Mouse (Mus musculus) stomach, embryonic 16.5 days (tissue): ENCODE data around the gene Hexim2. TPM values are rescaled to one million over a fixed set of nuclear protein-coding genes. Genes with fewer than 3 reads are reported as not detected.
A peak's percentile ranks its signal among the peaks of the same experiment; 100 is the strongest.

Experiments
- ATAC-seq: fragments of 200-750 bp; cut with Nextera tagmentation; 2 replicates; pipeline ENCODE4 v1.8.0; 2017; ENCODE audit warnings: moderate number of reproducible peaks, moderate TSS enrichment; ENCODE audit not compliant: insufficient read depth, low FRiP score
- H3K27ac ChIP-seq: fragments of 300-500 bp; sonication (generic); 2 replicates; pipeline ENCODE4 v1.5.1; 2014; ENCODE audit warnings: low read length
- H3K27me3 ChIP-seq: fragments of 300-500 bp; sonication (generic); 2 replicates; pipeline ENCODE4 v1.6.1; 2014; ENCODE audit warnings: low read length, control low read depth, mixed read lengths; ENCODE audit not compliant: control insufficient read depth, insufficient read depth
- H3K36me3 ChIP-seq: fragments of 300-500 bp; sonication (generic); 2 replicates; pipeline ENCODE4 v1.6.1; 2014; ENCODE audit warnings: low read length; ENCODE audit not compliant: control insufficient read depth, insufficient read depth
- H3K4me1 ChIP-seq: fragments of 300-500 bp; sonication (generic); 2 replicates; pipeline ENCODE4 v1.6.1; 2014; ENCODE audit warnings: low read length, control low read depth, mixed read lengths; ENCODE audit not compliant: control insufficient read depth, insufficient read depth
- H3K4me2 ChIP-seq: fragments of 300-500 bp; sonication (generic); 2 replicates; pipeline ENCODE4 v1.6.1; 2014; ENCODE audit warnings: low read depth, low read length, mixed read lengths
- H3K4me3 ChIP-seq: fragments of 300-500 bp; sonication (generic); replicated peaks from 2 replicates; pipeline ENCODE4 v1.5.1; 2014; ENCODE audit warnings: mild to moderate bottlenecking, low read length
- H3K9ac ChIP-seq: fragments of 300-500 bp; sonication (generic); 2 replicates; pipeline ENCODE4 v1.6.1; 2014; ENCODE audit warnings: low read length
- H3K9me3 ChIP-seq: fragments of 300-500 bp; sonication (generic); replicated peaks from 2 replicates; pipeline ENCODE4 v1.6.1; 2016; ENCODE audit warnings: low read length, control low read depth; ENCODE audit not compliant: control insufficient read depth
- WGBS: fragments of 180-500 bp; shearing (Covaris S2); extraction: QIAGEN DNeasy Blood & Tissue Kit; methylation state at CpG from one replicate; pipeline ENCODE4 v1.1.7; 2014; 5-methylcytosine and 5-hydroxymethylcytosine counted together
- polyA plus RNA-seq: library from polyadenylated mRNA; unstranded; fragments of >200 nt; fragmentation: Nextera tagmentation; extraction: Ambion mirVana; gene quantifications from 2 replicates; pipeline ENCODE4 v1.2.1, GENCODE M21; 2015

Hexim2 gene
- polyA plus RNA-seq, 1 experiment from 2014 or later: 6.3 TPM

DNA sequence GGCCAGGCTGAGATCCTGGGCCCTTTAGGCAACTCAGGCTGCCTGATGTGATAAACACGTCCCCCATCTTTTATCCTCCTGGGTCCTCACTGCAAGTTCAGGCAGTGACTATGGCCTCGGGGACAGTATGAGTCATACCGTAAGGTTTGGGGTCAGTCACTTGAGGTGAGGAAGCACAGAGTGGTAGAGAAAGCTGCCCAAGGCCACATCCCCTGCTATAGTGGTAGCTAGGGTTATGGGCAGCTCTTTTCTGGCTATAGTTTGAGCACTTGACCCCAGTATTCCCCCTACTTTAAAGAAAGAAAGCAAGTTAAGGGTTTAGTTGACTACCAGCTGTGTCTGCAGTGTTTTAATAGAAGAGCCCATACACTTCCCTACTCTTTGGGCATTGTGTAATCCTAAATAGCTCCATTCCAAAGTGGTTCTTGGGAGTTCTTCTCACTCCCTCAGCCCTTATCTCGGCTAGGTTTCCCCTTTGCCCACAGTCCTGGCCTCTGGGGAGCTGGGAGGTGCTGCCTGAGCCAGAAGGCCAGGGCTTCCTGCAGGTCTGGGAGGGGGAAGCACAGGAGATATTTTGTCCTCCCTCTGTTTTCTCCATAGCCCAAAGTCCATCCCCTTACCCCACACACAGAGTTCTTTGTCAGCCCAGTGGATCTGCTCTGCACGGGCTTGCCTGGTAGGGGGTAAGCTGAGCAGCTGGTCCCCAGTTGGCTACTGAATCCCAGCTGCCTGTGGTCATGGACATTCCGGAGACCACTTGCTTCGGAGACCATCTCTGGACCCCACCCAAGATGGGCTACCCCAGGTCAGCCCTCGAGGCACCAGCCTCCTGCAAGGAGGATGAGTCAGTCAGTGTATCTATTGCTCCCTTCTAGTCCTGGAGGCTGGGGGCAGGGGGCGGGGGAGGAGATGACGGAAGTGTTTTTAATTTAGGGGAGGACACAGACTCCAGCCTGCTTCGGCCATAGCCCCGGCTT, 12.4 kb downstream of the Hexim2 start:
- no peak for ATAC-seq
- H3K9ac ChIP-seq: no peak overlapping the region
- no peaks in the 10 kb centered on the region for H3K27me3 ChIP-seq
- no peak overlapping the region for H3K4me3 ChIP-seq
- 41% methylated on average over 12 of the region's 12 CpGs for WGBS
- H3K36me3 ChIP-seq: no peaks in the 10 kb centered on the region
- peak overlapping the region; percentile 9; the same call in 1 of the 2 replicates for H3K27ac ChIP-seq
- H3K9me3 ChIP-seq: no peaks in the 10 kb centered on the region
- no peak overlapping the region for H3K4me2 ChIP-seq
- peaks cover 35% of the 10 kb centered on the region for H3K4me1 ChIP-seq

DNA sequence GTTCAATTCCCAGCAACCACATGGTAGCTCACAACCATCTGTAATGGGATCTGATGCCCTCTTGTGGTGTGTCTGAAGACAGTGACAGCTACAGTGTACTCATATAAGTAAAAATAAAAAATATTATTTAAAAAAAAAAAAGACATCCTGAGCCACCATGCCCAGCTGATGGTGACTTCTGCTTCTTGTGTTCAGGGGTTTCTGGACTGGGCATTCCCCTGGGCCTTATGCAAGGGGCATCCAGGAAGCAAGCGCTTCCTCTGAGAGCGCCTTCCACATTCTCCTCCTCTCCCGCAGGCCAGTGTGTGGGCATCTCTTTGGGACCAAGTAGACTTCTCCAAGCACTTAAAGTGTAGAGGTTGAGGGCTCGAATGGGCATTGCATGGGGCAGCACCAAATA, 14.2 kb downstream of the Hexim2 start:
- no peak overlapping the region for H3K4me3 ChIP-seq

GRCm38 (mm10) chr11:103147766-103148165, 15.5 kb downstream of the Hexim2 start:
- Histone ChIP-seq H3K27ac (no peak overlapping the region), H3K9me3 (no peaks in the 10 kb centered on the region), H3K4me1 (peaks cover 10% of the 10 kb centered on the region), H3K4me2 (no peak overlapping the region), H3K9ac (no peak overlapping the region), H3K4me3 (no peak overlapping the region), H3K36me3 (no peaks in the 10 kb centered on the region), H3K27me3 (no peaks in the 10 kb centered on the region)
- ATAC-seq: no peak
- WGBS: 59% methylated on average over 4 of the region's 4 CpGs

More for the DNA sequence above, 14.2 kb downstream of the Hexim2 start:
- no peaks in the 10 kb centered on the region for H3K9me3 ChIP-seq
- no peaks in the 10 kb centered on the region for H3K27me3 ChIP-seq
- WGBS: 85% methylated on average over 4 of the region's 4 CpGs
- H3K27ac ChIP-seq: no peak overlapping the region
- ATAC-seq: no peak
- no peak overlapping the region for H3K4me2 ChIP-seq
- no peaks in the 10 kb centered on the region for H3K36me3 ChIP-seq
- H3K9ac ChIP-seq: no peak overlapping the region
- H3K4me1 ChIP-seq: peaks cover 24% of the 10 kb centered on the region

GRCm38 (mm10) chr11:103149771-103150170, 17.5 kb downstream of the Hexim2 start:
- H3K27me3 ChIP-seq: no peaks in the 10 kb centered on the region
- no peak overlapping the region for H3K27ac ChIP-seq
- H3K9ac ChIP-seq: no peak overlapping the region
- peaks cover 4% of the 10 kb centered on the region; the same call in 1 of the 2 replicates for H3K4me1 ChIP-seq
- no peak overlapping the region for H3K4me3 ChIP-seq
- no peaks in the 10 kb centered on the region for H3K9me3 ChIP-seq
- no peaks in the 10 kb centered on the region for H3K36me3 ChIP-seq
- 87% methylated on average over 4 of the region's 4 CpGs for WGBS
- H3K4me2 ChIP-seq: no peak overlapping the region
- ATAC-seq: no peak

GRCm38 (mm10) chr11:103158621-103159478, 26.6 kb downstream of the Hexim2 start:
- WGBS: 2% methylated on average over 25 of the region's 25 CpGs
- H3K27me3 ChIP-seq: no peaks in the 10 kb centered on the region

GRCm38 (mm10) chr11:103160738-103161137, 28.5 kb downstream of the Hexim2 start:
- no peak overlapping the region for H3K4me2 ChIP-seq
- peaks cover 6% of the 10 kb centered on the region for H3K4me1 ChIP-seq
- H3K36me3 ChIP-seq: no peaks in the 10 kb centered on the region
- WGBS: 83% methylated on average over 11 of the region's 11 CpGs
- no peak overlapping the region for H3K4me3 ChIP-seq
- H3K27me3 ChIP-seq: no peaks in the 10 kb centered on the region
- no peak overlapping the region for H3K27ac ChIP-seq
- no peak overlapping the region for H3K9ac ChIP-seq
- ATAC-seq: no peak
- H3K9me3 ChIP-seq: no peaks in the 10 kb centered on the region

More at GRCm38 (mm10) chr11:103158621-103159478, 26.6 kb downstream of the Hexim2 start:
- Histone ChIP-seq H3K9ac (peak overlapping the region; percentile 68), H3K27ac (peak overlapping the region; percentile 33; the same call in 1 of the 2 replicates), H3K36me3 (no peaks in the 10 kb centered on the region), H3K4me3 (peak overlapping the region; percentile 43), H3K4me2 (peak overlapping the region; percentile 90), H3K9me3 (no peaks in the 10 kb centered on the region), H3K4me1 (peaks cover 6% of the 10 kb centered on the region)
- ATAC-seq: peak; percentile 95

- H3K27me3 ChIP-seq: no peaks in the 10 kb centered on the region
- no peak overlapping the region for H3K27ac ChIP-seq
- no peak overlapping the region for H3K9ac ChIP-seq
- H3K4me1 ChIP-seq: peaks cover 6% of the 10 kb centered on the region
- no peak overlapping the region for H3K4me3 ChIP-seq
- no peaks in the 10 kb centered on the region for H3K9me3 ChIP-seq
- WGBS: 78% methylated on average over 7 of the region's 7 CpGs
- H3K36me3 ChIP-seq: no peaks in the 10 kb centered on the region
- H3K4me2 ChIP-seq: no peak overlapping the region
- ATAC-seq: no peak
Observed at GRCm38 (mm10) chr11:103161449-103161848, 29.2 kb downstream of the Hexim2 start.

DNA sequence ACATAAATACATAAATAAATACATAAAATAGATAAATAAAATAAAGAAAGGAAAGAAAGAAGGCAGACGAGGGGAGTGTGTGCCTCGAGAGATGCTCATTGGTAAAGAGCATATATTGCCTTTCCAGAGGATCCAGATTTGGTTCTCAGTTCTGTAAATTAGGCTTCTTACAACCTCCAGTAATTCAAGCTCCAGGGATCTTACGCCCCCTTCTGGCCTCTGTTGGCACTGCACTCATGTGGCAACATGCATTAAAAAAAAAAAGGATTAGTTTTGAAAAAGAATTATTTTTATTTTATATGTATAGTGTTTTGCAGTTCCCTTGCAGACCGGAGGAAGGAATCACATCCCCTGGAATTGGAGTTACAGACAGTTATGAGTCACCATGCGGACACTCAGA, 29.9 kb downstream of the Hexim2 start:
- Histone ChIP-seq H3K9me3 (no peaks in the 10 kb centered on the region), H3K36me3 (no peaks in the 10 kb centered on the region), H3K4me3 (no peak overlapping the region), H3K4me2 (no peak overlapping the region), H3K9ac (no peak overlapping the region), H3K27ac (no peak overlapping the region), H3K4me1 (peaks cover 6% of the 10 kb centered on the region), H3K27me3 (no peaks in the 10 kb centered on the region)
- ATAC-seq: no peak
- 89% methylated on average over 5 of the region's 5 CpGs for WGBS

GRCm38 (mm10) chr11:103164391-103164790, 32.2 kb downstream of the Hexim2 start:
- H3K27me3 ChIP-seq: no peaks in the 10 kb centered on the region
- WGBS: 23% methylated on average over 10 of the region's 10 CpGs
- H3K36me3 ChIP-seq: no peaks in the 10 kb centered on the region
- no peak overlapping the region for H3K9ac ChIP-seq
- no peaks in the 10 kb centered on the region for H3K4me1 ChIP-seq
- H3K4me3 ChIP-seq: no peak overlapping the region
- H3K27ac ChIP-seq: no peak overlapping the region
- no peak overlapping the region for H3K4me2 ChIP-seq
- ATAC-seq: no peak
- no peaks in the 10 kb centered on the region for H3K9me3 ChIP-seq
